Mouse (Mus musculus): Measurements from ENCODE around the gene Idua.
A peak's percentile ranks its signal among the peaks of the same experiment; 100 is the strongest.
"Not testable (repeated sequence)": the region's sequence is repeated elsewhere in the genome, so short reads cannot be mapped to it uniquely, and the experiment has no call there.

Idua gene

GRCm38 (mm10) chr5:108659698-108660631, at the start of gene Idua:
TSS of gene Idua (plus strand) at chr5:108660331.
- DNase-seq: no peak

- no peak for DNase-seq
Observed at GRCm38 (mm10) chr5:108610426-108610825, 49.7 kb upstream of the Idua start.

GRCm38 (mm10) chr5:108621870-108622269, 38.3 kb upstream of the Idua start:
- no peak for DNase-seq

GRCm38 (mm10) chr5:108626050-108626660, 34.0 kb upstream of the Idua start:
- no peak for DNase-seq

- DNase-seq: no peak
Observed at GRCm38 (mm10) chr5:108628891-108629633, 31.1 kb upstream of the Idua start.

GRCm38 (mm10) chr5:108629634-108630483, 30.3 kb upstream of the Idua start, which contains the start of the genes Gak and Tmem175:
TSS of gene Gak (minus strand) at chr5:108629755.
TSS of gene Tmem175 (plus strand) at chr5:108629770.
- peak; percentile 84 to 87 for DNase-seq

- no peak for DNase-seq
Observed at GRCm38 (mm10) chr5:108633676-108634075, 26.5 kb upstream of the Idua start.

- not testable (repeated sequence) for DNase-seq
Observed at GRCm38 (mm10) chr5:108634088-108634487, 26.0 kb upstream of the Idua start.

- no peak for DNase-seq
Observed at GRCm38 (mm10) chr5:108636172-108636571, 24.0 kb upstream of the Idua start.

GRCm38 (mm10) chr5:108643674-108644073, 16.5 kb upstream of the Idua start:
- DNase-seq: no peak

GRCm38 (mm10) chr5:108645651-108646342, 14.3 kb upstream of the Idua start:
- DNase-seq: no peak

GRCm38 (mm10) chr5:108646343-108646660, 13.8 kb upstream of the Idua start:
- no peak for DNase-seq

GRCm38 (mm10) chr5:108647311-108647710, 12.8 kb upstream of the Idua start:
- DNase-seq: no peak

- DNase-seq: no peak
Observed at GRCm38 (mm10) chr5:108647820-108648465, 12.2 kb upstream of the Idua start.

GRCm38 (mm10) chr5:108648937-108649576, 11.1 kb upstream of the Idua start:
- DNase-seq: no peak

- DNase-seq: no peak
Observed at GRCm38 (mm10) chr5:108650341-108650740, 9.8 kb upstream of the Idua start.

- DNase-seq: no peak
Observed at GRCm38 (mm10) chr5:108651136-108651720, 8.9 kb upstream of the Idua start.

GRCm38 (mm10) chr5:108651823-108652222, 8.3 kb upstream of the Idua start:
- DNase-seq: peak in 1 of 2 experiments; percentile 61

GRCm38 (mm10) chr5:108653341-108653740, 6.8 kb upstream of the Idua start:
- no peak for DNase-seq

GRCm38 (mm10) chr5:108654444-108654990, 5.6 kb upstream of the Idua start:
- no peak for DNase-seq

All from spleen, adult 18-20 months (tissue).